Mouse (Mus musculus) CD4-positive, CD25-positive, alpha-beta regulatory T cell, adult 2 months (primary cell): ENCODE measurements around the gene Depdc5.
A peak's percentile ranks its signal among the peaks of the same experiment; 100 is the strongest.
"Not testable (repeated sequence)": the region's sequence is repeated elsewhere in the genome, so short reads cannot be mapped to it uniquely, and the experiment has no call there.

Experiments used
- DNase-seq: peaks from one replicate; pipeline ENCODE4 v3.0.0-alpha.2; 2012; ENCODE audit warnings: low read depth, low spot score

Depdc5 gene

DNA sequence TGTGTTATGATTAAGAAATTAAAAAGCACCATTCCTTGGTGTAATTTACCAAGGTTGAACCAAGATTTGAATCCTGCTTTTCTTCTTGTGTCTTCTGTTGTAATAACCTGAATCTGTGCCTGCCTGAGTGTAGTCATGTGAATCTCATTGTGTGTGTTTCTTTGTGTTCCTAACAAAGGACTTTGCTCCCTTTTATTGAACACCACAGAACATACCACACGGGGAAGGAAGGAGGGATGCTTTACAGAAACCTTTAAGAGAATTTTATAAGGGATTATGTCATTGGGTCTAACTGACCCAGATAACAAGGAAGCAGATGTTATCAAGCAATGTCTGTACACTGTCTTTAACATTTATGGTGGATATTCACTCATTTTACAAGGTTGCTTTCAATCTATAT is 44.0 kb downstream of the Depdc5 start:
- DNase-seq: no peak

DNA sequence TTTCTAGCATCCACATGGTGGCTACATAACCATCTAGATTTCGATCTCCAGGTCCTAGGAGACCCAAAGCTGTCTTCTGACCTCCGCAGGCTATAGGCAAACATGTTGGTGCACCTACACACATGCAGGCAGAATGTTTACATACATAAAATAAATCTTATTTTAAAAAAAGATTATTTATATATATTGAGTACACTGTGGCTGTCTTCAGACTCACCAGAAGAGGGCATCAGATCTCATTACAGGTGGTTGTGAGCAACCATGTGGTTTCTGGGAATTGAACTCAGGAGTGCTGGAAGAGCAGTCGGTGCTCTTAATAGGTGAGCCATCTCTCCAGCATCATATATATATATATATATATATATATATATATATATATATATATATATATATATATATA is 50.6 kb downstream of the Depdc5 start:
- DNase-seq: peak; percentile 15

DNA sequence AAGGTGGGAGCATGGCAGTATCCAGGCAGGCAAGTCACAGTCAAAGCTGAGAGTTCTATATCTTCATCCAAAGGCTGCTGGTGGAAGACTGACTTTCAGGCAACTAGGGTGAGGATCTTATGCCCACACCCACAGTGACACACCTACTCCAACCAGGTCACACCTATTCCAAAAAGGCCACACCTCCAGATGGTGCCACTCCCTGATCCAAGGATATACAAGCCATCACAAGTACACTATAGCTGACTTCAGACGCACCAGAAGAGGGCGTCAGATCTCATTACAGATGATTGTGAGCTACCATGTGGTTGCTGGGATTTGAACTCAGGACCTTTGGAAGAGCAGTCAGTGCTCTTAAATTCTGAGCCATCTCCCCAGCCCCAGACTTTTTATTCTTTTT is 55.8 kb downstream of the Depdc5 start:
- not testable (repeated sequence) for DNase-seq

DNA sequence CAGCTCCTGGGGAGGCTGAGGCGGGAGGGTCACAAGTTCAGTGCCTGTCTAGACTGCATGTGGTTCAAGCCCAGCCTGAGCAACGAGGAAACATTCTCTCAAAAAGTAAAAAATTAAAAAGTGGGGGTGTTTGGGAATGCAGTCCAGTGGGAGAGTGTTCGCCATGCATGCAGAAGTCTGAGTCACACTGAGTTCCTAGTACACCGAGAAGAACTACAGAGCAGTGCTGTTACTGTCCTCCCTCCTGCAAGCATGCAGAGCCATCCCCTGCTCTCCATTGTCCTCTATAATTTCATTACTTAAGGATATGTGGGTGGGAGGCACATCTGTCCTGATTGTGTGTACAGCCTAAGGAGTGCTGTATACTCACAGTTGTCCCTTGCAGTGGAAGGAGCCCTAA is 59.4 kb downstream of the Depdc5 start:
- DNase-seq: no peak

DNA sequence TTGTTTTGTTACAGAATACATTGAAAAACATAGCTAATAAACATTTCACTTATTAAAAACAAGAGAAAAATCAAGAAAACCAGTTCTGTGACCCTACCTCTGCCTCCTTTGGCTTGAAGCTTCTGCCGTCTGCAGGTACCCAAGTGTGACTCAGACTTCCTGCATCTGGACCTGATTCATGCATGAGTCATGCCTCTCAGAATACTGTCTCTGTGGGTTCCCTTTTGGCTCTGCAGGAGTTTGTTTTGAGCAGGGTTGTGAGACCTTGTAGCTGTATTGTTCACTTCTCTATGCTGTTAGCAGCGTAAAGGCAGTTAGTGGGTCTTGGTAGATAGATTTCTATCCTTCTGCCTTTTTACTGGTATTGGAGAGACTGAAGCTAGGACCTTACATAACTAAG is 67.3 kb downstream of the Depdc5 start:
- DNase-seq: peak; percentile 36

DNA sequence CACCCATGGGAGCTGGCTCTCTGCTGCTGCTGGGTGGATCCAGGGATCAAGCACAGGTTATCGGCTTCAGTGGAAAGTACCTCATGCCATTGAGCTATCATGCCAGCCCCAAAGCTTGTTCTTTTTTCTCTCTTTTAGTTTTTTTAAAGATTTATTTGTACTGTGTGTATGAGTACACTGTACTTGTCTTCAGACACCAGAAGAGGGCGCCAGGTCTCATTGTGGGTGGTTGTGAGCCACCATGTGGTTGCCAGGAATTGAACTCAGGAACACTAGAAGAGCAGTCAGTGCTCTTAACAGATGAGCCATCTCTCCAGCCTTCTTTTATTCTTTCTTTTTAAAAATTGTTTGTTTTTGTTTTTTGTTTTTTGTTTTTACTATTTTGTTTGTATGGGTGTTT is 71.2 kb downstream of the Depdc5 start:
- peak; percentile 65 for DNase-seq

DNA sequence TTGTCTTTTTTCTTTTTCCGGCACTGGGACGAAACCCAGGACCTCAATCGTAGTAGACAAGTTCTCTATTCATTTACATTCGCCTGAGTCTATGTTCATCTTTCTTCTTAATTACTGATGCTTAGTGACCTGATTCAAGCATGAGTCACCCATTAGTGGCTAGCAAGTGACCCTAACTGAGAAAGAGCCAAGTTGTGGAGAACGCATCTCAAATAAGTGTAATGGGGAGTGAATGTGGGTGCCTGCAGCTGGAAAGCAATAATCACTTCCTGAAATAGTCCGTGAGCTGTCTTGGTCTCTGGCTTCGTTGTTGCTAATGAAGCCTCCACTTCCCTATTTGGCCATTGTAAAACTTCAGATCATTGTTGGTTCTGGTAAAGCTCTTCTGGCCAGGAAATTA is 77.1 kb downstream of the Depdc5 start:
- no peak for DNase-seq

DNA sequence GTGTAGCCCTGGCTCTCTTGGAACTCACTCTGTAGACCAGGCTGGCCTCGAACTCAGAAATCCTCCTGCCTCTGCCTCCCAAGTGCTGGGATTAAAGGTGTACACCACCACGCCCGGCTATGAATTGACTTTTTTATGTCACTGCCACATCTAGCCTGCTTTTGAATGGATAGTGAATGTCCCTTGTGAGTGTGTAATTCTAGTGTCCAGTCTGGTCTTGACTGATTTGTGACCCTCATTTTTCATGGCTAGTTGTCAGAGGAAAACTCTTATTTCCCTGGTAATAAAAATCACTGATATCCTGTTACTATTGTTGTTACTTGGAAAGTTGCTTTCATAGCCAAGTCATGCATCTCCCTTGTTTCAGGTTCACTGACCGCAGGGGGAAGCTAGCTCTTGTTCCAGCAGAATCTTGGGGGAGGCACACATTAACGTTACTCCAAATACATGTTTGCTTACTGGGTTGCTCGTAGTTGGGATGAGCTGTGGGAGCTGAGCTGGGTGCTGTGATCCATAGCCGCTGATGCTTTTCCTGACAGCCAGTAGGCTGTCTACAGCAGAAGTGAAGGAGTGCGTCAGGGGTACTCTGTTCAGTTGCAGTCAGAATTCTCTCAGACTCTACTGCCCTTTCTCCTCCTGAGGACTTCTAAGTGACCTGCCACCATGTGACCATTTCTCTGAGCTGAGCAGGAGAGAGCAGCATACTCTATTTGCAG is 77.9 kb downstream of the Depdc5 start:
- no peak for DNase-seq

DNA sequence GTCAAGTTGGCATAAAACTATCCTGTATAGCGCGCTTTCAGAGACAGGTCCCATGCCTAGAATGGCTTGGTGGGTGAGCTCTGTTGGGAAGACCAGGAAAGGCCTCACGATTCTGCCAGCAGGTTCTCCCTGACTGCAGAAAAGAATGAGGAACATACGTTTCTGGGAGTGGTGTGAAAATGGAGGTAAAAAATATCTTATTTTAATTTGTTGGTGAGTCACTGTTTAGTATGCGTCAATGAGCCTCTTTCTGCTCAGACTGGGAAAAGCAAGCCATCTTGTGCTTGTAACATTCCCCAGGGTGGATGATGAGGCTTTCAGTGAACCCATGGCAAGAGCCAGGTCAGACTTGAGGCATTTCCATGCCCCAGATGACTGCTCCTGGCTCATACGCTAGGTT is 86.6 kb downstream of the Depdc5 start:
- DNase-seq: no peak

DNA sequence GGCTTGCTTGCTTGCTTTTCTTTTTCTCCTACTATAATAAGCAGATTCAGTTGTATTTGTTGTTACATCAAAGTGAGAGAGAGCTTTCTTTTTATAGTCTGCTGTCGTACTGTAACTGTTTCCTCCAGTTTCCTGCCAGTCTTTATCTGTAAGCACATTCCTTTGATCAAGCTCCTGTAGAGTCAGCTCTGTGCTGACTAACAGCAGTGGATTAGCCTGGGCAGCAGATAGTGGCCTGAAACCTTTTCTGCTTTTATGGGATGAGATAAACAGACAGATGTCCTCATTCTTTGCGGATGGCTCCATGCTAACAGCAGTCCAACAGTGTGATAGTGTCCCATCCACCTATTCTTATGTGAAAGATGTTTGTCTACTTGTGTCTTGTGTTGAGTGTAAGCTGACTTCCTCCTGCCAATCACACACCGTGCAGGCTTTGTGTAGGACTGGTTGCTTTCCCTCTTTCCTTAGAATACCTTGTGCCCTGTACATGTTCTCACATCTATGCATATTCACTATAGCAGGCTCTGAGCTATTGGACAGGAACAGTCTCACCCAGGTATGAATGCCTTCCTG is 87.3 kb downstream of the Depdc5 start:
- peak; percentile 24 for DNase-seq

DNA sequence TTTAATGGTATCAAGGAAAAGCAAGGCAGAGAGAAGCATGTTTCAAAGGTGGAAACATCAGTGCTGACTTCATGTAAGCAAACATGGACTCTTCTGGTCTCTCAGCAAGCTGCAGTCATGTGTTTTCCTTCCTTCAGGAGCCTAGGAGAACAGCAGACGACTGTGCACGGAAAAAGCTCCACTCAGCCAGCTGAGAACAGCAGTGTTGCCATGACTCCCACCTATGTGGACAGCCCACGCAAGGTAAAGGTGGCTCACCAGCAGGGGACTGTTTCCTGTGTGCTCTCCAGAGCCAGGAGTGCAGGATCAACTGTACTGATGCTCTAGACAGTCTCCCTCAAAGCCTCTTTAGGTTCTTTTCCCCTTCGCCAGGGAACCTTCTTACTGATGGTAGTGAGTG is 92.2 kb downstream of the Depdc5 start:
- DNase-seq: no peak

DNA sequence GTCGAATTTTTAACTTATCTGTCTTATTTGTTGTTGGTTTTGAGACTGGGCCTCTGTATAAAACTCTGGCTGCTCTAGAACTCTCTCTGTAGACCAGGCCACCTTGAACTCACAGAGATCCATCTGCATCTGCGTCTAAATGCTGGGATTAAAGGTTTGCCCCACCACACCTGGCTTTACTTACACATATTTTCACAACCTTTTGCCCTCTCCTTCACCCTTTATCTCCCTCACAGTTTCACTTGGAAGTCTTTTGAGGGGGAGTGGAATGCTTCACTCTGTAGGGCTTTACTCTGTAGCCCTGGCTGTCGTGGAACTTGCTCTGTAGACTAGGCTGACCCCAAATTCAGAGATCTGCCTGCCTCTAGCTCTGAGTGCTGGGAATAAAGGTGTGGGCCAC is 98.1 kb downstream of the Depdc5 start:
- DNase-seq: no peak

DNA sequence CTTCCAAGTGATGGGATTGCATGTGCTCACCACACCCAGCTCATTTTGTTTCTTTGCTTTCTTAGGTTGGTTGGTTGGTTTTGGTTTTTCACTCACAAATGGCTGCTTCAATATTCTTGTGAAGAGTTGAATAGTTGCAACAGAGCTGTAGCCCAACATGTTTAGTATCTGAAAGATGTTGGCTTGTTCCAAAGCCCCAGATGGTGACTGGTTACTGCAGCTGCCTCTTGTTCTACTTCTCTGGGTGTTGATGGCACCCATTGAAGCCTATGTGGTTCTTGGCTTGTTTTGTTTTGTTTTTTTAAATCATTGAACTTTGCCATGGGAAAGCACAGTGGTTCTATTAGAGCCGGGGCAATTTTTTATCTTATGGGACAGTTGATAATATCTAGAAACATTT is 99.1 kb downstream of the Depdc5 start:
- DNase-seq: no peak

DNA sequence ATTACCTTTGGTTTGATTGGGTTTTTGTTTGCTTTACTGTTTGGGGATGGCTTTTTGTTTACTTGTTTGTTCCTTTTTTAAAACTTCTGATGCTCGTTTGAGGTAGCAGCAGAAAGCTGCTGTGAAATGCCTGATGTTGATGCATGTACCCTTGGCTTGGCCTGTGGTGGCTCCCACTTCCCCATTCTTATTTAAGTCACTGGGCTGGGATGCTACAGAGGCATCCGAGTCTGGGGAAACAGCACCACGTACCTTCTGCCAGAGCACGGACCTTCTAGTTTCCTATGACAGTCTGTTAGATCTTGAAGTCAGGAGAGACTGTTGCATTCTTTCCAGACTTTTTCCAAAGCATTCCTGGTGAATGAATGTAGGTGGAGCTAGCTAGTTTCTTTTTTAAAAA is 113.0 kb downstream of the Depdc5 start:
- DNase-seq: no peak

DNA sequence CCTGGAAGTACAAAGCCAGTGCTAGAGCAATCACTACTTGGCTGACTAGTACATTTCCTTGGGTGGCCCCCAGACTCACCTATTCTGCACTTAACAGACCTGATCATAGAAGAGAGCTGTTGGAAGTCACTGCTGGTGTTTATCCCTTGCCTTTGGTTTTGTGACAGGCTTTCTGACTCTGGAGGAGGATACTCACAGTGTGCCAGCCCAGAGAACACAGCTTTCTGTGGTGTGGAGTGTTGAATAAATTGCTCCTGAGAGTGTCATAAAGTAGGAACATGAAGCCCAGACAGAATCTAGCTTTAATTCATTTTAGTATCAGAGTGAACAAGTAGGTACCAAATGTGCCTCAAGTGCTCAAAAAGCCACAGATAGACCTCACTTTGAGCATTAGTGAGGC is 113.7 kb downstream of the Depdc5 start:
- DNase-seq: no peak

DNA sequence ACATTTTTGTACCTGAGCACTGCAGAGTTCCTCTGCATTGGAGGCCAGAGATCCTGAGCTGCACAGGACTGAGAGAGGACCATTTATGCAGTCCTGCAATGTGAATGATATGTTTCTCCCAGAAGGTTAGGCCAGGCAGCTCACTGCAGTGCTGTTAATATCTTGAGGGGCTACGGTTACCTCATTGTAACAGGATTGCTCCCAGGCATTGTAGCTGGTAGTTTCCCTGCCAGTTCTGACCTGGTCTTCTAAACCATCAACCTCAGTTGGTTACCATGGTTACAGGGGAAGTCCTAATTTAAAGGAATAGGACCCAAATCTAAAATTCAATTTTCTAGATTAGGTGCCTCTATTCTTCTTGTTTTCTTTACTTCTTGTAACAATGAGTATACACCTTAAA is 121.9 kb downstream of the Depdc5 start:
- DNase-seq: no peak

DNA sequence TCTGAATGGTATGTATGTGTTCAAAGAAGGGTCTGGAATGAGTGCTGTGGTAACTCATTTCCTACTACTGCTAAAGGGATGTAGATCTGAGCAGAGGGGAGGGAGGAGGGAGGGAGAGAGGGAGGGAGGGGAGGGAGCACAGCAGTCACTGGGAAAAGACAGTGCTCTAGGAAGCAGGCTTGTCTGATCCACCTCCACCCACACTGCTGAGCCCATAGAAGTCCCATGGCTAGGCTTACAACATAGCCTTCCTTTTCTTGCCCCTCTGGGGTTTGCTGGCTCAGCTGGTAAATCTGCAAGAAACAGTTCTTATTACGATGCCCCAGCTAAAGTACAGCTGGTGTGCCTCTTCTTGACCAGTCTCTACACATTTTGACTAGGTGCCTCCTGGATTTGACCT is 124.4 kb downstream of the Depdc5 start:
- DNase-seq: no peak

DNA sequence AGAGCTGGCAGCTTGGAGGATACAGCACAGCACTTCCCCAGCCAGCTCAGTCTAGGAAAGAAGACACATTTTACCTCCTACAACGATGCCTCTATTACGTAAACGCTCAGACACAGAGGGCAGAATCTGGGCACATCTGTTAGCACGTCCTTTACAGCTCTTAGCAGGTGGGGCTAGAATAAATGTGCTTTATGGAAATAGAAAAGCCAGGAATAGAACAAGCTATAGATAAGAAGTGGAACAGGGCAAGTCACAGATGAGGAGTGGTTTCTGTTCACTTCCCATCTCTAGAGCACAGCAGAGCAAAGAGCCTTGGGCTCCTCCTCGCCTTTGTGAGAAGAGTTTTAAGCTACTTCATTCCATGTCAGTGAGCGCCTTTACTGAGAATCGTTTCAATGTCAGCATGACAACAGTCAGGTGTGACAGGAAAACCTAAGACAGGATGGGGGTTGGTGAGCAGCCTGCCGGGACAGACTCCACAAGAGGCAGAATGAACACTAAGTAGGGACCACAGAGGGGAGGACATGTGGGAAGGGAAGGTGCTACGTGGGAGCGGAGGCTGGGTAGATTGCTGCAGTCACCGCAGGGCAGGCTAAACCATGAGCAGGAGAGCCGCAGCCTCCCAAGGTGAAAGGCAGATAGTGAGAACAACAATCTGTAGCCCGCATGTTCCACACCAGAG is 126.6 kb downstream of the Depdc5 start:
- no peak for DNase-seq

DNA sequence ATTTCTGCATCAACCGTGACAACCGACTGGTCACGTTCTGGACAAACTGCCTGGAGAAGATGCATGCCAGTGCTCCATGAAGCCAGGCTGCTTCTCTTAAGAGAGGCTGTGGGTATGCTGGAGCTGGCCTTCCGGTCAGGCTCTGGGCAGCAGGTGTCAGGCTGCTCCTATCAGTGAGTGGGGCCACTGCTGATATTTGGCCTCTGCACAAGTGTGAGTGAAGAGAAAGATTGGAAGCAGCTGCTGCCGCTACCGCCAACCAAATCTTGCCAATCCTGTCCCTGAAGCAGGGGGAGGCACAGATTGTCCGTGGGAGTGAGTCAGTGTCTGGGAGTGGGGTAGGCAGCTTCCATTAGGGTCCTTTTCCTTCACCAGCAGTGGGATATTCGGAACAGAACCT is 127.7 kb downstream of the Depdc5 start:
- no peak for DNase-seq

DNA sequence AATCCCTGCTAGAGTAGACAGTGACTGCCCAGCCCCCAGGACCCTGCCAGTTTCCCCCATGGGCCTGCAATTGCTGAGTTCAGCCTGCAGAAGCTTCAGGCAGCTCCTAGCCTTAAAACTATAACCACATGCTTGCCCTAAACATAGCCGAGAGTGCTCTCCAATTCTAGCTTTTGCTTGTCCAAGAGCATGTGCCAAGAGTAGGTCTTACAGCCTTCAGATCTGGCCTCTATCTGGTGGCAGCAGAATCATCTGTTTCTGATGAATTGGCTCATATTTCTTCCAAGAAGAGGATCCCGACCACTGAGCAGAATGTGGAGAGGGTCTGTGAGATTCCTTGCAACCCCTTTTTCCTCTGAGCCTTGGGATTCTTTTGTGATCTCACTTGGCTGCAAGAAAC is 131.0 kb downstream of the Depdc5 start:
- DNase-seq: no peak

DNA sequence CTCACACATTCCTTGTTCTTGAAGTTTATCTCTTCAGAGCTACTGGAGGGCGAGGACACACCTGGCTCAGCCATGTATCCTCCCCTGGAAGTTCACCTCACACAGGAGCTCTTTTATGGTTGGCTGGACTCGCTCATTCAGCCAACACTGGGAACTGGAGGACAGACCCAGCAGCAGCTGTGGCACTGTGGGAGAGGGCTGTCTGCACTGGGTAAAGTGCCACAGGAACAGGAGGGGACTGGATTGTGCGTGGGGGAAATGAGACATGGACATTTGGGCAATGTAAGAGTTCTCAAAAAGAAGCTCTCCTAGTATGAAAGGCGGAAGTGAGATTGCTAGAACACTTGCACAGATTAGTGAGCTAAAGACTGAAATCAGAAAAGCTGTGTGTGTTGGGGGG is 132.3 kb downstream of the Depdc5 start:
- no peak for DNase-seq

DNA sequence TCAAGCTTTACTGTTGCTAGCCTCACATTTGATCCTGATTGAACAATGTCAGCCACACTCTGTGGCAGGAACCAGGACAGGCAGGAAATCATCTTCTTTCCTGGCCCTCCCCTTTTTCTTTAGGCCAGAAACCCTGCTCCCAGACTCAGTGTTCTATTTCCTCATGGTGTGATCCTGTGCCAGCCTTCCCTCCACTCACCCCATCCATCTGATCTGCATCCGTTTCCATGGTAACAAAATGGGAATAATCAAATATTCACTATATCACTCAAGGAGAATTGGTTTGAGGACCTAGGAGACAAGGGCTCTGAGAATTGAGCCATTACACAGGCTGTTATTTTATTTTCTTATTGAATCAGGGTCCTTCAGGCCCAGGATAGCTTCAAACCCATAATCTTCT is 133.1 kb downstream of the Depdc5 start:
- DNase-seq: no peak

DNA sequence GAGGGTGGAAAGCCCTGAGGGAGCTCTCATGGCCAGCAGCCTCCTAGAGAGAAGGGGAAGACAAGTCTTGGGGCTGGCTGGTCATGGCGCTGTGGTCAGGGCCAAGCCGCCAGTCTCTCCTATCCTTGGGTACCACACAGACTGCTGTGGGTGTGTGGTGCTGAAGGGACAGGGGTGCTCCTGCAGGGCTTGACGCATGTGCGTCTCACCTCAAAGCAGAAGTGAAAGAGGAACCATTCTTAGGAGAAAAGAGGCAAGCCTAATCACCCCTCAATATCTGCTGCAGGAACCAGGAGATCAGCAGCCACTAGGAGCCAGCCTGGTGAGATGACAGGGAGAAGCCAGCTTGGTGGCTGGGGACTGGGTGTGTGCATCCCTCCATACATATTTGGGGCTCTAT is 134.2 kb downstream of the Depdc5 start:
- DNase-seq: peak; percentile 18
